Mouse (Mus musculus): ENCODE results near the gene Tmem237. TPM values are rescaled to one million over a fixed set of nuclear protein-coding genes. Genes with fewer than 3 reads are reported as not detected.
A peak's percentile ranks its signal among the peaks of the same experiment; 100 is the strongest.

Gene Tmem237
- polyA plus RNA-seq, 1 experiment from 2014 or later = 5.0 TPM

- Histone ChIP-seq H3K9me3 (replicated peaks; ENCODE audit: control insufficient read depth, low read length) (no peaks in the 10 kb centered on the region), H3K27me3 (ENCODE audit: control insufficient read depth, insufficient read depth, low read depth, low read length) (no peaks in the 10 kb centered on the region), H3K9ac (ENCODE audit: low read depth, low read length) (no peak overlapping the region), H3K4me3 (ENCODE audit: low read depth, low read length) (no peak overlapping the region), H3K4me1 (ENCODE audit: control insufficient read depth, low read depth, low read length) (no peaks in the 10 kb centered on the region), H3K27ac (ENCODE audit: low read length) (no peak overlapping the region), H3K4me2 (ENCODE audit: low read depth, low read length) (no peak overlapping the region), H3K36me3 (ENCODE audit: control insufficient read depth, insufficient read depth) (no peaks in the 10 kb centered on the region)
- 68% methylated on average over 7 of the region's 7 CpGs for WGBS (ENCODE audit: insufficient replicate concordance)
- ATAC-seq (ENCODE audit: low read depth) = no peak
Measured at GRCm38 (mm10) chr1:59128879-59129278, 8.7 kb upstream of the Tmem237 start.

GRCm38 (mm10) chr1:59125558-59125957 is 5.3 kb upstream of the Tmem237 start:
- no peak overlapping the region for H3K27ac ChIP-seq (ENCODE audit: low read length)
- H3K9me3 ChIP-seq (replicated peaks; ENCODE audit: control insufficient read depth, low read length) = no peaks in the 10 kb centered on the region
- H3K27me3 ChIP-seq (ENCODE audit: control insufficient read depth, insufficient read depth, low read depth, low read length) = no peaks in the 10 kb centered on the region
- no peak overlapping the region for H3K4me2 ChIP-seq (ENCODE audit: low read depth, low read length)
- 52% methylated on average over 5 of the region's 5 CpGs for WGBS (ENCODE audit: insufficient replicate concordance)
- no peaks in the 10 kb centered on the region for H3K4me1 ChIP-seq (ENCODE audit: control insufficient read depth, low read depth, low read length)
- no peaks in the 10 kb centered on the region for H3K36me3 ChIP-seq (ENCODE audit: control insufficient read depth, insufficient read depth)
- no peak overlapping the region for H3K4me3 ChIP-seq (ENCODE audit: low read depth, low read length)
- no peak overlapping the region for H3K9ac ChIP-seq (ENCODE audit: low read depth, low read length)
- ATAC-seq (ENCODE audit: low read depth) = no peak

DNA sequence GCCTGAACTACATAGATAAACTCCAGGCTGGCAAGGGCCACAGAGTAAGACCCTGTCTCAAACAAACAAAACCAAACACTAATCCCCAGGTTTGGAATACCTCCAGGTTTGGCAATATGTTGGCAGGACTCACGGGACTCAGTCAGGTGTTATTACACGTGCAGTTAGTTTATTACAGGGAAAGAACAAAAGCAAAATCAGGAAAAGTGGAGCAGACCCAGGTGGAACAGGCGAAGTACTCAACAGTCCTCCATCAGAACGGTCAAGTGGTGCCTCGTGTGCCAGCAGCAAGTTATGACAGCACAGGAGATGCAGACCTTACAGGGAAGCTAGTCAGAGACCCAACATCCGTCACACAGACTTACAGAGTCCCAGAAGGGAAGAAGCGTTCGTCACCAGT is 9.7 kb downstream of the Tmem237 start:
- H3K4me1 ChIP-seq (ENCODE audit: control insufficient read depth, low read depth, low read length) = no peaks in the 10 kb centered on the region
- H3K36me3 ChIP-seq (ENCODE audit: control insufficient read depth, insufficient read depth) = no peaks in the 10 kb centered on the region
- no peak for ATAC-seq (ENCODE audit: low read depth)

DNA sequence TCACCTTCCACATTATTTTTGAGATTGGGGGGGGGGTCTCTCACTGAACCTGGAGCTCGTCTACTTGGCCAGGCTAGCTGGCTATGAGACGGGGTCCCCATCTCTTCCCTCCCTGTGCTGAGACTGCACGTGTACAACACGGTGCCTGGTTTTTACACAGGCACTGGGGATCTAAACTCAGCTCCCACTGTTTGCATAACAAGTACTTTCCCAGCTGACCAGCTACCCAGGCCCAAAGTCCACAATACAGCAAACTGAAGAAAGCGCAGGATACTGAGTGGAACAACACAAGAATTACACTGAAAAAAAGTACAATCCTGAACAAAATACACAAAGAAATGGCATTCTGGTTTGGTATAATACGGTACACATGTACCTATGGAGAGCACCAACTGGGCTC is 18.1 kb downstream of the Tmem237 start:
- Histone ChIP-seq H3K36me3 (ENCODE audit: control insufficient read depth, insufficient read depth) (no peaks in the 10 kb centered on the region), H3K27me3 (ENCODE audit: control insufficient read depth, insufficient read depth, low read depth, low read length) (no peaks in the 10 kb centered on the region), H3K9ac (ENCODE audit: low read depth, low read length) (no peak overlapping the region), H3K4me2 (ENCODE audit: low read depth, low read length) (0 out of 2 replicates have a peak overlapping the region, but pooled peaks have one; percentile 9), H3K4me3 (ENCODE audit: low read depth, low read length) (no peak overlapping the region), H3K9me3 (replicated peaks; ENCODE audit: control insufficient read depth, low read length) (no peaks in the 10 kb centered on the region), H3K4me1 (ENCODE audit: control insufficient read depth, low read depth, low read length) (no peaks in the 10 kb centered on the region), H3K27ac (ENCODE audit: low read length) (no peak overlapping the region)
- ATAC-seq (ENCODE audit: low read depth) = peak; percentile 70; the same call in 1 of the 2 replicates
- WGBS (ENCODE audit: insufficient replicate concordance) = 64% methylated on average over 6 of the region's 6 CpGs

More for the DNA sequence above, 9.7 kb downstream of the Tmem237 start:
- Histone ChIP-seq H3K27me3 (ENCODE audit: control insufficient read depth, insufficient read depth, low read depth, low read length) (no peaks in the 10 kb centered on the region), H3K9ac (ENCODE audit: low read depth, low read length) (no peak overlapping the region), H3K4me2 (ENCODE audit: low read depth, low read length) (no peak overlapping the region), H3K27ac (ENCODE audit: low read length) (no peak overlapping the region), H3K9me3 (replicated peaks; ENCODE audit: control insufficient read depth, low read length) (no peaks in the 10 kb centered on the region), H3K4me3 (ENCODE audit: low read depth, low read length) (no peak overlapping the region)
- 62% methylated on average over 8 of the region's 8 CpGs for WGBS (ENCODE audit: insufficient replicate concordance)

DNA sequence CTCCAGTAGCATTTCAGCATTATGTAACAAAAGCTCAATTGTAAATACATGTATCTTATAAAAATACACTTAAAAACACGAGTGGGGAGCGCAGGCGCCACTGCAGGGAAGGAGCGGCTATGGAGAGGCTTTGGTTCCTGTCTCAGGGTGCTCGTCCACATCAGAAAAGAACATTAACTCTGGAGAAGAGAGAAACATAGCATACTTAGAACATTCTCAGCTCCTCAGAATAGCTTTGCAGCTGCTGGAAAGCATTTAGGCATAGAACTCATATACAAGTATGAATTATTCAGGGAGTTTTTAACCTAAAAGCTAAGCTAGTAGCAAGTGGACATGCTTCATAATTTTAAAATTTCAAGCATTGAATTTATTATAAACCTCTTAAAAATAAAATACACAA is 19.2 kb downstream of the Tmem237 start:
- no peak overlapping the region for H3K9ac ChIP-seq (ENCODE audit: low read depth, low read length)
- no peaks in the 10 kb centered on the region for H3K27me3 ChIP-seq (ENCODE audit: control insufficient read depth, insufficient read depth, low read depth, low read length)
- no peak overlapping the region for H3K4me2 ChIP-seq (ENCODE audit: low read depth, low read length)
- no peaks in the 10 kb centered on the region for H3K36me3 ChIP-seq (ENCODE audit: control insufficient read depth, insufficient read depth)
- 79% methylated on average over 5 of the region's 5 CpGs for WGBS (ENCODE audit: insufficient replicate concordance)
- no peaks in the 10 kb centered on the region for H3K9me3 ChIP-seq (replicated peaks; ENCODE audit: control insufficient read depth, low read length)
- ATAC-seq (ENCODE audit: low read depth) = no peak
- H3K4me1 ChIP-seq (ENCODE audit: control insufficient read depth, low read depth, low read length) = no peaks in the 10 kb centered on the region
- H3K4me3 ChIP-seq (ENCODE audit: low read depth, low read length) = no peak overlapping the region
- H3K27ac ChIP-seq (ENCODE audit: low read length) = no peak overlapping the region

GRCm38 (mm10) chr1:59094705-59095104 is 25.5 kb downstream of the Tmem237 start, which contains the start of gene C2cd6:
Gene C2cd6 (minus strand): TSS chr1:59094900.
- Histone ChIP-seq H3K4me1 (ENCODE audit: control insufficient read depth, low read depth, low read length) (no peaks in the 10 kb centered on the region), H3K27ac (ENCODE audit: low read length) (no peak within 1 kb of the TSS), H3K4me3 (ENCODE audit: low read depth, low read length) (no peak within 1 kb of the TSS), H3K9ac (ENCODE audit: low read depth, low read length) (no peak within 1 kb of the TSS), H3K36me3 (ENCODE audit: control insufficient read depth, insufficient read depth) (no peaks in the 10 kb centered on the region), H3K9me3 (replicated peaks; ENCODE audit: control insufficient read depth, low read length) (no peaks in the 10 kb centered on the region), H3K4me2 (ENCODE audit: low read depth, low read length) (no peak within 1 kb of the TSS), H3K27me3 (ENCODE audit: control insufficient read depth, insufficient read depth, low read depth, low read length) (no peaks in the 10 kb centered on the region)
- 82% methylated on average over 19 of the region's 19 CpGs for WGBS (ENCODE audit: insufficient replicate concordance)
- ATAC-seq (ENCODE audit: low read depth) = no peak

- 28% methylated on average over 3 of the region's 3 CpGs for WGBS (ENCODE audit: insufficient replicate concordance)
- ATAC-seq (ENCODE audit: low read depth) = no peak
- Histone ChIP-seq H3K4me1 (ENCODE audit: control insufficient read depth, low read depth, low read length) (no peaks in the 10 kb centered on the region), H3K4me3 (ENCODE audit: low read depth, low read length) (no peak overlapping the region), H3K9ac (ENCODE audit: low read depth, low read length) (no peak overlapping the region), H3K27me3 (ENCODE audit: control insufficient read depth, insufficient read depth, low read depth, low read length) (no peaks in the 10 kb centered on the region), H3K36me3 (ENCODE audit: control insufficient read depth, insufficient read depth) (no peaks in the 10 kb centered on the region), H3K9me3 (replicated peaks; ENCODE audit: control insufficient read depth, low read length) (no peaks in the 10 kb centered on the region), H3K27ac (ENCODE audit: low read length) (no peak overlapping the region), H3K4me2 (ENCODE audit: low read depth, low read length) (no peak overlapping the region)
Measured at GRCm38 (mm10) chr1:59070867-59071266, 49.3 kb downstream of the Tmem237 start.

GRCm38 (mm10) chr1:59067976-59068375 is 52.2 kb downstream of the Tmem237 start:
- H3K4me2 ChIP-seq (ENCODE audit: low read depth, low read length) = no peak overlapping the region
- H3K27me3 ChIP-seq (ENCODE audit: control insufficient read depth, insufficient read depth, low read depth, low read length) = no peaks in the 10 kb centered on the region
- H3K9me3 ChIP-seq (replicated peaks; ENCODE audit: control insufficient read depth, low read length) = no peaks in the 10 kb centered on the region
- ATAC-seq (ENCODE audit: low read depth) = no peak
- H3K4me3 ChIP-seq (ENCODE audit: low read depth, low read length) = no peak overlapping the region
- WGBS (ENCODE audit: insufficient replicate concordance) = 19% methylated on average over 3 of the region's 3 CpGs
- H3K4me1 ChIP-seq (ENCODE audit: control insufficient read depth, low read depth, low read length) = no peaks in the 10 kb centered on the region
- no peak overlapping the region for H3K9ac ChIP-seq (ENCODE audit: low read depth, low read length)
- H3K27ac ChIP-seq (ENCODE audit: low read length) = no peak overlapping the region
- no peaks in the 10 kb centered on the region for H3K36me3 ChIP-seq (ENCODE audit: control insufficient read depth, insufficient read depth)

- no peak overlapping the region for H3K4me2 ChIP-seq (ENCODE audit: low read depth, low read length)
- H3K9ac ChIP-seq (ENCODE audit: low read depth, low read length) = no peak overlapping the region
- H3K27me3 ChIP-seq (ENCODE audit: control insufficient read depth, insufficient read depth, low read depth, low read length) = no peaks in the 10 kb centered on the region
- H3K4me3 ChIP-seq (ENCODE audit: low read depth, low read length) = no peak overlapping the region
- H3K9me3 ChIP-seq (replicated peaks; ENCODE audit: control insufficient read depth, low read length) = no peaks in the 10 kb centered on the region
- WGBS (ENCODE audit: insufficient replicate concordance) = 31% methylated on average over 3 of the region's 3 CpGs
- no peak for ATAC-seq (ENCODE audit: low read depth)
- H3K4me1 ChIP-seq (ENCODE audit: control insufficient read depth, low read depth, low read length) = no peaks in the 10 kb centered on the region
- no peak overlapping the region for H3K27ac ChIP-seq (ENCODE audit: low read length)
- H3K36me3 ChIP-seq (ENCODE audit: control insufficient read depth, insufficient read depth) = no peaks in the 10 kb centered on the region
Measured at GRCm38 (mm10) chr1:59063697-59064096, 56.5 kb downstream of the Tmem237 start.

Data from liver, embryonic 16.5 days (tissue).